Mouse (Mus musculus) spleen, adult 2 months (tissue): Measurements from ENCODE around the gene Dlgap3.

Experiments
- CTCF ChIP-seq: fragments of 200-500 bp; IDR thresholded peaks from 2 replicates; pipeline ENCODE4 v1.5.1; 2011; ENCODE audit warnings: mild to moderate bottlenecking, inconsistent platforms; ENCODE audit not compliant: insufficient read depth, insufficient read length, insufficient replicate concordance; ENCODE audit errors: extremely low read depth
- POLR2A ChIP-seq: fragments of 200-500 bp; IDR thresholded peaks from 2 replicates; pipeline ENCODE4 v1.6.1; 2011; ENCODE audit warnings: low read depth, low read length, inconsistent platforms

- no peak for TF ChIP-seq POLR2A
- no peak for TF ChIP-seq CTCF
Observed at GRCm38 (mm10) chr4:127173461-127173860, 4.5 kb downstream of the Dlgap3 start.
